Mouse (Mus musculus) frontal cortex, postnatal 14 days (tissue): ENCODE measurements at regions not wholly inside any gene's neighbourhood (a gene's known extent, or its start where the extent isn't known, plus 50 kb on each side); places are given as distances from the start of the nearest gene placed in this dataset.
"Not testable (repeated sequence)": the region's sequence is repeated elsewhere in the genome, so short reads cannot be mapped to it uniquely, and the experiment has no call there.

Source experiments
- DNase-seq, 2 experiments: peaks; one replicate each; pipeline ENCODE4 v3.0.0; 2022; ENCODE audit warnings: low spot score in 2 of 2

DNA sequence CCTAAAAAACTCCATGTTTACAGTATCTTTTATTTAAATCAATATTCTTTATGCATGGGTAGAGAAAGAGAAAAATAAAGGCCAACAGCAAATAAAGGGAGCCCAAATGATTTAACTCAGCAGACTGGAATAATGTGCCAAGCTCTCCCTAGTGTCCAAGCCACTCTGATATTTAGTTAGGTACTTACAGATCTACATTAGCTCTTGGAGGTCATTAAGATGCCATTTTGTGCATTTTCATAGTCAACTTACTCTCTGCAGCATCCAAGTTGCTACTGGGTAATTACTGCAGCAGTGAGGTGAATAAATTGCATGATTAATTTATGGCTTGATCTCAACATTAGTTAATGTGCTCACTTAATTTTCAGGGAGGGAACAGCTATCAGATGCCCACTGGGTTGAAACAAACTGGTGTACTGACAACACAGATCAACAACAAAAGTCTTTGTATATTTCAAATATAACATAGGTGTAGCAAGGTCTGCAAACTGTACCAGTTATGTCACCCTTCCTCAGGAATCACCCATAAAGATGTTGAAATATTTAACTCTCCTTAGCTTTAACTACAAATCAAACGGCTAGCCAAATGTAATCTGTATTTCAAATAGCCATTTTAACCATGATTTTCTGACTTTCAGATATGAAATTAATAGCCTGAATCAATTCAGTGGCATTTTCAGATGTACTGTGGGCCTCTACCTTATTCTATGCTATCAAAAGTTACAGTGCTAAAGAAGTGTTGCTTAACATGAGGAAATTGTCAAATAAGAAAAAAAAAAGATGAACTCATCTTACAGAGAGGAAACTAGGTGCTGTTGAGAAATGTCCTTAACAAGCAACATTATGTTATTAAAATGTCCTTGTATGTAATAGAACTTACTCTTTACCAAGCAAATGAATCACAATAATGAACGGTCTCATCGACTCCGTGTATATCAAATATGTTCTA, 163.8 kb upstream of the Hapln1 start:
- no peak for DNase-seq

DNA sequence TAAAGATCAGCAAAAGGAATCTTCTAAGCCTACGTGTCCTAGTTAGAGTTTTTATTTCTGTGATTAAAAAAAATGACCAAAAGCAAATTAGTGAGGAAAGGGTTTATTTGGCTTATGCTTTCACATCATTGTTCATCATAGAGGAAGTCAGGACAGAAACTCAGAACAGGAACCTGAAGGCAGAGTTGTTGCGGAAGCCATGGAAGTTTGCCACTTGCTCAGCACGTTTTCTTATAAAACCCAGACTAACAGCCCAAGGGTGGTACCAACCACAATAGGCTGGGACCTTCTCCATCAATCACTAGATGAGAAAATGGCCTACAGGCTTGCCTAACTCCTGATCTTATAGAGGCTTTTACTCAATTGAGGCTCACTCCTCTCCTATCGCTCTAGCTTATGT, 161.2 kb upstream of the Hapln1 start:
- DNase-seq = no peak

DNA sequence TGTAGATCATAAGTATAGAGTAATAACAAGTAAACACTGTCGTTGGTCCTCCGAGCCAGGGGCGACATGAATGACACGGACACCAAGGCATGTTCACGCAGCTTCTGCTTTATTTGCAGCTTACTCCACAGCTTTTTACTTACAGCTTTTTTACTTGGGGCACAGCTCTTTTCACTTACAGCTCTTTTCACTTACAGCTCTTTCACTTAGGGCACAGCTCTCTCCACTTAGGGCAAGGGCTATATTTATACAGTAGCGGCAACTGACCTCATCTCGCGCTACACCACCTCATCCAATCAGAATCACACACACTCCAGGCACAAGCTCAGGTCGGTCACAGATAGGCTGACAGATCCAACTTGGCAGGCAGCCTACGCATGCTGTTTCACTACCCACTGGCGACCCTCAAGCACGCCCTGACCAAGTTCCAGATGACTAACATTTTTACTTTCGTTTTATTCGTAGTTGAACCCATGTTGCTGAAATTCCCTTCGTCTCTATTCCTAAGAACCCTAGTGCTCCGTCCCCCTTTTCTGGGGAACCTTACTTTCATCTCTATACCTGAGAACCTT, 155.9 kb upstream of the Hapln1 start:
- not testable (repeated sequence) for DNase-seq

DNA sequence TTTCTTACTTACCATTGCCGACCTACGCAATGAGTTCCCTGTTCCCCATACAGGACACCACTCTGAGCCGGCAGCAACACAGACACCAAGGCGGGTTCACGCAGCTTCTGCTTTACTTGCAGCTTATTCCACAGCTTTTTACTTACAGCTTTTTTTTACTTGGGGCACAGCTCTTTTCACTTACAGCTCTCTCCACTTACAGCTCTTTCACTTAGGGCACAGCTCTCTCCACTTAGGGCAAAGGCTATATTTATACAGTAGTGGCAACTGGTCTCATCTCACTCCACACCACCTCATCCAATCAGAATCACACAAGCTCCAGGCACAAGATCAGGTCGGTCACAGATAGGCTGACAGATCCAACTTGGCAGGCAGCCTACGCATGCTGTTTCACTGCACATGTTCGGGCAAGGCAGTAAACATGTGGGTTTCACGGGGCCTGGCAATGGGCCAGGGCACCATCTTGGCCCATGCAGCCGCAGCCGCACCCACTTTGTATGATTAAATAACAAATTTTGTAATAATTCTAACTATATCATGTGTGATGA, 154.9 kb upstream of the Hapln1 start:
- DNase-seq = peak in 1 of 2 experiments; percentile 39

DNA sequence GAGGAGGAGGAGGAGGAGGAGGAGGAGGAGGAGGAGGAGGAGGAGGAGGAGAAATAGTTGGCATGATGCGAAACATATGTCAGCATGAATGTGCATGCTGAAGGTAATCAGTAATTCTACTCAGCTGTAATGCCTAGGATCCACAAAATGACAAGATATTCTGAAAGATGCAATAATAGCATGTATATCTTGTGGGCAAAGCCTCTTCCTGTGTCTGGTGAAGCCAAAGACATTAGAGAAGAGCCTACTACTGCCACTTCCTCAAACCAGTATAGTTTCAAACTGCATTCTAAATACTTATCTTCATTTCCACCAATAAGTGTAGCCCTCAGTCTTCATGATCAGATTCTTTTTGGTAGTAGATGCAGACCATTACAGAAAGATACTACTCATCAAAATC, 152.2 kb upstream of the Hapln1 start:
- no peak for DNase-seq

DNA sequence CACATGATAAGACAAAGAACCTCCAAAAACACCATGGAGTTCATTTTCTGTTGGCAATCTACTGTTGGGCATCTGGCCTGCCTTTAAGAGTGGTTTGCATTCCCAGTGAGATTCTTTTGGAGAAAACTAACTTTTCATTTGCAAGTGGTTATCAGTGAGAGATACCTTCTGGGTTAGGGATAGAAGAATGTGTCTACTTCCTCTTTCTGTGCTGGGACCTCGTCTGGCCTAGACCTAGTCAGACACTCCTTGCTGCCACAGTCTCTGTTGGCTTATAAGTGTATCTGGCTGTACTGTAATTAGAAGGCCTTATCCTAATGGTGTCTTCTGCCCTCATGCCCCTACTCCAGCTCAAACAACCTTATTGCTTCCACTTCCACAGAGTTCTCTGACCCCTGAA, 150.4 kb upstream of the Hapln1 start:
- no peak for DNase-seq

DNA sequence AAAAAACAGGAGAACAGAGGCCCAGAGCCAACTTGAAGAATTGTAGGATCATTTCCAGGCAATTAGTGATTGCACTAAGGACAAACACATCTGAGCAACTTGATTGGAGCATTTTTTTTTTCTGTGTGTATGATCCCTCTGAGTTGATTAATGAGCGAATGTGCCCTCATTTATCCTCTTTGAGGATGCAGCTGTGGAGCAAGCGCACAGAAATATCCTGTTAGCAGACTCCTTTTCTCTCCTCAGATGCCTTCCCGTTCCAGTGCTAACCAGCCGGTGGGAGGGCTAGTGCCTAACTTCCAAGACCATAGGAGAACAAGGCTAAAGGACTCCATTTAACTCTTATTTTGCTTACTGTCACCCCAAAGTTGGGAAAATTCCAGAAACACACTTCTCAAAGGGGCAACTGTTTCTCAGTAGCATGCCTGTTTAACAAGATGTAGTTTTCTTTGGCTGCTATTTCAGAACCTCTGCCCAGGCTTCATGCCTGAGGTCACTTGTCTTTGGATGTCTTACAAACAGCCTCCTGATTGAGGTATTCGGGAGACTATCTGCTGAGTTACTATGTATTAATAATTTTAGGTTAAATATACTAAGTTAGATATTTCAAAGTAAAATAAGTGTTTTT, 144.8 kb upstream of the Hapln1 start:
- no peak for DNase-seq

DNA sequence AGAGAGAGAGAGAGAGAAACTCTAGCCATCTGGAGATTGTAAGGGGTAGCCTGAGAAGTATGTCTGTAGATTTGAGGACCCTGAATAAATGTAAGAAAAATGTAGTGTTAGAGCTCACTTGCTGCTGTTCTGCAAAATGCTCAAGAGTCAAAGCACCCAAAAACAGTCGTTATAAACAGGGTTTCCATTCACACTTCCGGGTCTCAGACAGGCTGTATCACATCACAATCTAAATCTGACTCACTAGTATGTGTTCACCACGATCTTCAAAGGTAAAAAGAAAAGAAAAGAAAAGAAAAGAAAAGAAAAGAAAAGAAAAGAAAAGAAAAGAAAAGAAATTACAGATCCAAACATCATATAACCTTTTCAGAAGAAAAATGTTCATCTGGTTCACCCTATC, 143.7 kb upstream of the Hapln1 start:
- DNase-seq = no peak

DNA sequence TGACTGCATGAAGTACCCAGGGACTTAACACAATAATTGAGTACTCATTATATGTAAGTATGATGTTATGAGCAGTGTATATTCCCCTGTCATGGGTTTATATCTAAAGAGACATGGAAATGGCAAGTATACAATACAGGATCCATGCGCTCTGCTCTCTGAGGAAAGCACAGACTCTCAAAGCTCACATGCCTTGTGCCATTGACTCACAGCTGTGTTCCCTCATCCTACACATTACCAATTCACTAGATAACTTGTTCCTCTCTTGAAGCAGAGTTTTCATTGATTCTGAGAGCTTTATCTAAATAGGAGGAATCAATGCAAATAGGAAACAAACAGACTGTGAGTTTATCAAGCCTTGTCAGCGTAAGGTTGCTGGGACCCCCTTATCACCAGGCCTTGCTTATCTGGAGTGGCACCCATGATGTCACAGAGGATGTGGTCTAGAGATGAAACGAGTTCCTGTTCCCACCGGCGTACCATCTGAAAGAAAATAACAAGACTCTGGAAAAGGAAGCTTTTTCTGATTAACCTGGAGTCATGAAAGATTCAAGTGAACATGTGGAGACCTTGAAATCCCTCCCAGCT, 138.4 kb upstream of the Hapln1 start:
- DNase-seq = no peak

DNA sequence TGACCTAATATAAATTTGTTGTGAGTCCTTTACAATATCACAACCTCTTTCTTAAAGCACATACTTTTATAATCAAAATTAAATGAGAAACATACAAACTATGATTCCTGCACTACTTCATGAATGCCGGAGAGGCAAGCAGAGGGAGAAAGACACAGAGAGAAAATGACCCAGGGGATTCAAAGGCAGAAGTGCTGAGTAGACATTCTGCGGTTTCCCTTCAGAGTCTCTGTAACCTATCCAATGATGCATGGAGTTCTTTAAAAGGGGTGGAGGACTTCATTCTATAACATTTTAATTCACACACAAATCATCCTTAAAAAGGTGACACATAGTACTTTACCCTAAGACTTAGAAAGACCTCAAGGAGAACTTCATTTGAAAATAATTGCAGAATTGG, 129.1 kb upstream of the Hapln1 start:
- DNase-seq = no peak

DNA sequence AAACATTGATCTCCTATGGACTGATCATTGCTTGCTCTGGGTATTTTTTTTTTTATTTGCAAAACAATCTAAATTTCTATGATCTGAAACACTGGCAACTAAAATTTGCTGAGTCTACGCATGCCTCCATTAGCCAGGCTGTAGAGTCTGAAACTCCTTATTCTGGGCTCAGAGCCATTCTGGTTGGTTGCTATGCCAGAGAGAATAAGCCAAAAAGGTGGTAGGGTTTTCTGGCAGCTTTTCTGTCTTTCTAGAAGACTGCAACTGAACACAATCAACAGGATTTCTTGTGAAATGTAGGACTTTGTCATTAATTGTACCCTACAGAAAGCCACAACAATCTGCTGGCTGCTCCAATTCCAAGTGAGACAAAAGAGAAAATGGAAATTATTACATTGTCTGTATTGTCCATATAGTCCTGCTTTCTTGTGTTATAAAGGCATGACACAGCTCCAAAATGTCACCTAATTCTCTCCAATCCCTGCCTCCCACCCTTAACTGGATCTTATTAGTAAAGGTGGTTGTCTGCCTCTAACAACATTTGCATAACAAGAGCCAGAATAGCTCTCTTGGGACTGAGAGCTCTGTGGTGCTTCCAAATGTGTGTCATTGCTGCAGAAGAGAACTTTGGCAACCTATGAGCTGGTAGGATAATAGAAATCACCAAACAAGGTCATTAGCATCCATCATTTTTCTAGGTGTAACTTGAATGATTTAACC, 126.7 kb upstream of the Hapln1 start:
- DNase-seq = no peak

DNA sequence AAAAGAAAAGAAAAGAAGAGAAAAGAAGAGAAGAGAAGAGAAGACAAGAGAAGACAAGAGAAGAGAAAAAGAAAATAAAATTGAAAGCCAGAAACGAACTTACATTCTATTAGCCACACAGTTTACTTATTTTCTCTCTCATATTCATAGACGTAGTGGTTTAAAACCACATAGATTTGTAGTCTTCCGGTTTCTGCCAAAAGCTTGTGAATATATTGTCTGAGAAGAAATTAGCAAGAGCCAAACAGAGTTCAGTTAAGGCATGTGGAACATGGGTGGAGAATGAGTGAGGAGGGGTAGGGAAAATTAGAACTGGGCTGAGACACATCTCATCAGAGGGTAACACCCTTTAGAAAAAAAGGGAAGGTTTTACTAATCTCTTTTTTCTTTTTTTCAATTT, 120.8 kb upstream of the Hapln1 start:
- no peak for DNase-seq

DNA sequence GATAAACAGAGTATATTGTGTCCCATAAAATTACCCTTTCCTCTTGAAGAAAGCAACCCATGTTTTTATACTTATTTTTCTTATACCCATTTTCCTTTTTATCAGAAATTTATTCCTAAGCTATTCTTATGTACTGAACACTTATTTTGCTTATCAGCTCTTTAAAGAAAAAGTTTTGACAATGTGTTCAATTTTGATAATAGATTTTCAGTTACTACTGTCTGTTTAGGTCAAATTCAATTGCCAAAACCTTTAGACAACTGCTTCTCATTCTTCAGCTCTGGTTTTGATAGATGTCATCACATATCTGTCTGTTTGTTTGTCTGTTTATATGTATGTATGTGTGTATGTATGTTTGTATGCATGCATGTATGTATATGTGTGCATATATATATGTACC, 117.8 kb upstream of the Hapln1 start:
- DNase-seq = no peak

DNA sequence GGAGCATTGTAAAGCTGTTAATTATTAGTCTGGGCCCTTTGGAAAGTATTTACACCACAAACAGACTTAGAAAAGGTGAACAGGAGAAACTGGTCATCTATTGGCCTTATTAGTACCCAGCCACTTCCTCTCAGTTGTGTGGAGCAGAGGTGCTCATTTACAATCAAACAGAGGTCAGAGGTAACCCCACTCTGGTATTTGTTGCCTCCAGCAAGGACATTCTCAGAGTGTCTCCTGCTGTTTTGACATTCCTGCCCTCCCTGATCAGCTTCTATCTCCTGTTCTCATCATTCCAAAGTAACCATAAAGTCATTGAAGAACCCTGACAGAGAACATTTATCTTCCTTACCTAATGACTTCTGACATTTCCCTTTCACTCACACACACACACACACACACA, 116.1 kb upstream of the Hapln1 start:
- DNase-seq = no peak

DNA sequence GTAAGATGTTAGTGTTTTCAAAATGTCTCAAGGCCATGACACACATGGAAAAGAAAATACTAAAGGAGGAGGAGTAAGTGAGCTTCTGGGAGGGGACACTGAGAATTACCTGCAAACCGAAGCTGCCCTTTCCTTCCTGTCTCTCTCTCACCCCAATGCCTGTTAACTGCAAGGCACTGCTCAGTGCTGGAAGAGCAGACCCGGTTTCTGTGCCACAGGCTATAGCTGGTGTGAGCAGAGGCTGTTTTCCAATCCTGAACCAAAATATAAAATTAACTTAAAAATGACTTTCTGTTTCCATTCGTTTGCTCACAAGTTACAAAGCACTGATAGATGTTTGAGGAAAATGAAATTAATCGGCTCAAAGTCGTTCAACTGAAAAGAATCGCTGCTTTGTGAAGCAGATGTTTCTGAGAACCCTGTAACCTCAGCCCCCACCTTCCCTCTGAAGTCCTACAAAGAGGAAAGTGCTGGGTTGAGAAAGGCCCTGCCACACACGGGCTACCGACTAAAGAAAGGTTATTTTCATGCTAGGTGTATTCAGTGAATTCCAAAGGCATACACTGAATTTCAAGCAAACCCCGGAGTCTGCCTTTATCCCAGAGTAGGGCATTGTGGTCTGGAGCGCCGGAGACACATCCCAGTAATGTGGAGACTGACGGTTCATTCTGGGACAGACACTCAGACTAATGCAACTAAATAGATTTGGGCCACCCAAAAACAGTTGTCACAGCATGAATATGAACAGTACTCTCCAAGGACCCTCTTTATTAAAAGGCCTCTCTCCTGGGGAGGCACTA, 111.1 kb upstream of the Hapln1 start:
- DNase-seq = no peak

DNA sequence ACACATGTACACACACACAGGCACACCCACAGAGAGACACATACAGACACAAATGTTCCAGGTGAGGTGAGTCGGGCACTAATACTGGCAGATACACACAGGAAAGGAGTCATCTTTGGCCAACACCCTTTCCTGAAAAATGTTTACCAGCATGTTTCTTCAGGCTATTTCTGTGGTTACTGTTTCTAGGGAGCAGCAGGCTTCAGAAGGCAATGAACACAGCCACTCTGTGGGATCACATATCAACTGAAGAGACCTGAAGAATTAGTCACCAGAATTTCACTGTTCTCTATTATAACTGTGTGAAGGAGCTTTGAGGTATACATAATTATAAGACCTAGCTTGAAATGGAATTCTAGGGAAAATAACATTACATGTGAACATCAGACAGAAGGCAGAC, 94.7 kb upstream of the Hapln1 start:
- DNase-seq = no peak

DNA sequence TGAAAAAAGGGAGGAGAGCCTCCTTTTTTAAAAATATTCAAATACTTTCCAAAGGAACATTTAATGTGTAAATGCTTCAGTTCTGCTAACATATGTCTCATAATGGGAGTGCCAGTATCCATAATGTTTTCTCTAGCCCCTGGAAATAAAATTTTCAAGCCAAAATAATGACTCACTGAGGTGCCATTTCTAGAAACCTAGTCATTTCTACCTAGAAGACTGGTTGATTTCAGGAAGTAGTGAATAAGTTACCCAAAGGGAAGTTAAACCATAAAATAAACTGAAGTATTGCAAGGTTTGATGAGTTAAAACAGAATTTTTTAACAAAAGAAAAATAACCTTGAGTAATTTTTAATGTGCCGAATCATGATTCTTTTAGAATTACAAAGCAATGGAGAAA, 85.8 kb upstream of the Hapln1 start:
- no peak for DNase-seq

DNA sequence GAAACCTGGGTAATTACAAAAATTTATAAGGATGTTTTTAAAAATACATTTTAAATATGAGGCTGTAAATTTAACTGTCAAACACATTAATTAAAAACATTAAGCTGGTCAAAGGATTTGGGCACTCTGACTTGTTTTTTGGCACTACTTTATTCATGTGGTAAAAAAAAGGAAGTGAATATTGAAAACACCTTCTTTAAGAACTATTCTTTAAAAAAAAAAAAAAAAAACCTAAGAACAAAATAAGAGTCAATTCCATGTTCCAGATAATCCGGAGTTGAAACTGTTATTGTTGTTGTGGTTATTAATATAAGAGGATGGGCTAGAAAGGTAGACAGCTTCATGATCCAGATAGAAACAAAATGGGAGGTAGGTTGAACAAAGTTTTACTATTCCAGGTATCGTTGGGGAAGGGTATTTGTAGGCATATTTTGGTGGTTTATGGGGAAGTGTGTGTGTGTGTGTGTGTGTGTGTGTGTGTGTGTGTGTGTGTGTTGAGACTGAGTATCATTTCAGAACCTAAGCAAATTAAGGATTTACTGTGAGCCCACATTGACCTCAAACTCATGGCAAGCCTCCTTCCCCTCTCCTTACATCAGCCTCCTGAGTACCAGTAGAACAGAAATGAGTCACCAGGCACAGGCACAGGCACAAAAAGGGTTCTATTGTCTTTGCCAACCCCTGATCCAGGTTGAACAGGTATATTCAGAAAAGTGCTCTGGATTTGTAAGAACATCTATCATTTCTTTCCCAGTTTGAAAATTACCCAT, 85.2 kb upstream of the Hapln1 start:
- no peak for DNase-seq

DNA sequence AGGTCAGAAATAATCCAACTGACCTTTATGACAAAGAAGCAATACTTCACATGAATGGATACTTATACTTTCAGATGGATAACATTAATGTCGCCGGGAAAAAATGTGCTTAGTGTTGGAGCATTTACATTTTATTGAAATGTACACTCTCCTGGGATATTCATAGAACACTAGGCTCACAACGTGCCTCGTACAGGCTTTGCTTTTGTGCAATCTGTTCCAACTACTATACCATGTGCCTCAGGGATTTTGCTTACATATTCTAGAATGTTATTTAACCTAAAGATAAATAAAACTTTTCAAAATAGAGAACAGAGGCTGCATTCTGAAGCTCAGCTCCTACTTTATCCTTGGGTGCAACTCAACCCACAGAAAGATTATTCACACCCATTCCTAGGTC, 75.8 kb upstream of the Hapln1 start:
- no peak for DNase-seq
